Mouse (Mus musculus) adipocyte (in vitro differentiated cells): Measurements from ENCODE around the gene Furin.

Experiments
- DNase-seq: peaks from one replicate; pipeline ENCODE4 v3.0.0-alpha.2; 2016; ENCODE audit warnings: low spot score

Gene Furin

GRCm38 (mm10) chr7:80427730-80428129 is 22.5 kb upstream of the Furin start:
- no peak for DNase-seq

DNA sequence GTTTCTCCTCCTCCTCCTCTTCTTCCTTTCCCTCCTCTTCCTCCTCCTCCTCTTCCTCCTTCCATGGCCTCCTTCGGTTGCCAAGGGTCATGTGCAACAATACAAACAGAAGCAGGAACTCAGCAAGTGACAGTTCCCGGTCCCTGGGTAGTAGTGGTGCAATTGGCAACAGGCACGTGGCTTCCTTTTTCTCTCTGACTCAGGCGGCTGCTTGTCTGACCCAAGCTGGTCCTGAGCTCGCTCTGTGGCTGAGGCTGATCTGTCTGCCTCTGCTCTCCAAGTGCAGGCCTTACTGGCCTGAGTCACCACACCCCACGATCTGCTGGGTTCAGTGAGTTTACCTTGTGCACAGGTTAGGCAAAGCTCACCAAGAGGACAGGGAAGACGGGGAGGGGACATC is 21.1 kb upstream of the Furin start:
- peak; percentile 33 for DNase-seq

GRCm38 (mm10) chr7:80424722-80425121 is 19.5 kb upstream of the Furin start:
- no peak for DNase-seq

DNA sequence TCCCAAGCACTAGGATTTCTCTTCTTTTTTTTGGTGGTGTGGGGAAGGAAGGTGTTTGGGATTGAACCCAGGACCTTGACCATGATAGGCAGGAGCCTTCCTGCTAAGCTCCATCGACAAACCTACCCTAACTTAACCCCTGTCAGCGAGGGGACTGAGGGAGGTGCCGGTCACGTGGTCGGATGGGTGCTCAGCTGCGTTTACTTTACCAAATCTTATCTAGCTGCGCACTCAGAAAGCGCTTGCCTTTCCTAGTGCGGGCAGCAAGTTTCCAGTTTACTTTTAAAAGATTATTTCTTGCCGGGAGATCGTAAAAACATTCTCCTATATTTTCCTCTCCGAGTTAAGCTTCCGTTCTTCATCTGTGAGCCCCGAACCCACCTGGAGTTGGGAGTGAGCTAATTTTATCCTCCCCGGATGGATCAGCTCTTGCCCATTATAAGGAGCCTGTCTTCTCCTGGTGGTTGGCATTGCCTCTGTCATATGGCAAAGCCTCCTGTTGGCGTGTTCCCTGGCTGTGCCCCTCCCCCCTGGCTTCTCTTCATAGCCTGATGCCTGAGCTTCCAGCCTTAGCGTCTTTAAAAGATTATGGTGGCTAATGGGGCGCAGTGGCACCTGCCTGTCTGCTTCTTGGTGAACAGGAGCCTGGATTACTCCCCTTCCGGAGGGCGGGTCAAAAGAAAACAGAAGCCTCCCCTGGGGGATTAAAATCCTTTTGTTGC is 17.7 kb upstream of the Furin start:
- no peak for DNase-seq

- no peak for DNase-seq
Observed at GRCm38 (mm10) chr7:80421576-80421975, 16.3 kb upstream of the Furin start.

DNA sequence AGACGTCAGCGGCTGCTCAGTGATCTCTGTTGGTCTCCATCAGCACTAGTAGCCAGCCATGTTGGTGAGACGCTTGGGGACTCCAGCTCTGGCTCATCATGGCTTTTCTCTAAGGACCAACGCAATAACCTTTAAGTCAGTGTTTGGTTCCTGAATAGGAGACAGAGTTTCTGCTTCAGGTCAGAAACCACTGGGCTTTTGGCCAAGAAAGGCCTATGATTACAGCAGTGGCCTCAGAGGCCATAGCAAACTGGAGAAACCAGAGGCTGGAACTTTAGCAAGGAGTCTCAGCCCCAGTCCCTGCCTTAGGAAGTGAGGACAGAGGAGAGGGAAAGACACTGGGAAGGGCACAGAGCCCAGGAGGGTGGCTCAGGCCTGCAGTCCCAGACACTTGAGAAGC is 15.3 kb upstream of the Furin start:
- peak; percentile 71 for DNase-seq

DNA sequence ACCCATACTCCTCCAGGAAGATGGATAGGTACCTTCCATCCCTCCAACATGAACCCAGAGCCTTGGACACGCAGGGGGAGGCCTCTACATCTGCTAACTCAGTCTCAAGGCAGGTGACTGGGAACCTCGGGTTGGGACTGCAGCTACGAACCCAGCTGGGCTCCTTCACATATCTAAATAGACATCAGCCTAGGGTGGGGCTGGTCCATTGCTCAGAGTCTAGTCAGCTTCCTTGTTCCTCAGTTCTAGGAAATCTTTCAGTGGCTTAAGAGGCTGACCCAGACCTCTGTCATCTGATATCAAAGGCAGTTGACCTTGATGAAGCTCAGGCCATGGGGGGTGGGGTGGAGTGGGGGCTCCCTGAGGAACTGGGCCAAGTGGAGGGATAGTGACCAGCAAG is 14.0 kb upstream of the Furin start:
- no peak for DNase-seq

- DNase-seq, result no peak
Observed at GRCm38 (mm10) chr7:80418036-80418435, 12.8 kb upstream of the Furin start.

GRCm38 (mm10) chr7:80417601-80418000 is 12.4 kb upstream of the Furin start:
- DNase-seq, result peak; percentile 54

DNA sequence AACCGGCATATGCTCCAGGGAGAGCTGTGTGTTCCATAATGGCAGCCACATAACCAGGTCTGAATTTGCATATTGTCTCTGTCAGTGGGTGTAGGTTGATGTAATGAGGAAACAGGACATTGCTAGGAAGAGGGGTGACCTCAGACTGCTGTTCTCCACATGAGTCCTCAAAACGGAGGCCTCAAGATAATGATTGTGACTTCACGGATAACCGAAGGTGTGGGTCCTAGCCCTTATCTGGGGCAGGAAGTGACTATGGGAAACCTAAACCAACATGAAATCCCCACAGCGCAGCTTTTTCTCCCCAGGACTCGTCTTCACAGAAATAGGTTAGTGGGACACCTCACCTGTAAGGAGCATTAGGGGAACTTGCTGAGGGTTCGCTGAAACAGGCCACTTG is 11.7 kb upstream of the Furin start:
- DNase-seq, result no peak

GRCm38 (mm10) chr7:80414303-80414855 is 9.1 kb upstream of the Furin start:
- no peak for DNase-seq

DNA sequence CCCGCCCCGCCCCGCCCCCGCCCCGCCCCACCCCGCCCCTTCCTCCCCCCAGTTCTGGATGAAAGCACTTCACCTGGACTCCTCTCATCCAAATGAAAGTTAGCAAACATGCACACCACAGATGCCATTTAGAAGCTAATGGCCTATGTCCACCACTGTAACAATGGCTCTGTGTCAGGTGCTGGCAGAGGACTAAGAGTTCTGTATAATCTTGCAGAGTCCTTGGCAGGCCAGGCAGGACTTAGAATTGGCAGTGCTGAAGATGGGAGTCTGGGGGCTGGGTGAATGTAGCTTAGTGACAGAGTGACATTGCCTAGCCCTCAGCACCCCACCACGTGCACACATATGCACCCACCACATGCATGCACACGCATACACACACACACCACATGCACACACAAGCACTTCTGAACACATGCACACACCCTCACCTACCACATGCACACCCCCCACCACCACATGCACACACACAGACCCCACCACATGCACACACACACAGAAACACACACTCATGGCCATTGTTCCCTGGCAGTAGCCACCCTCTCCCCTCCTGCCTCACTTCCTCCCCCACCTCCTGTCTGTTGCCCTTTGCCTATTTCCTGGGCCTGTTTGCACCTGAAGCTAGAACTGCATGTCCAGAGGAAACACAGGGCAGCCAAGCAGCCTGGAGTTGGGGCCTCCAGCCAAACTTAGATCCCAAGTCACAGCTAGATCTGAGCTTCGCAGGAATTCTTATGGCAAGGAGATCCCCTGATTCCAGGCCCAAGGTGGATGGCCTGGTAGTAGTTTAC is 8.5 kb upstream of the Furin start:
- DNase-seq, result peak; percentile 13

- DNase-seq, result no peak
Observed at GRCm38 (mm10) chr7:80412781-80413180, 7.5 kb upstream of the Furin start.

- no peak for DNase-seq
Observed at GRCm38 (mm10) chr7:80412279-80412678, 7.0 kb upstream of the Furin start.

GRCm38 (mm10) chr7:80410380-80410779 is 5.1 kb upstream of the Furin start:
- DNase-seq, result no peak

DNA sequence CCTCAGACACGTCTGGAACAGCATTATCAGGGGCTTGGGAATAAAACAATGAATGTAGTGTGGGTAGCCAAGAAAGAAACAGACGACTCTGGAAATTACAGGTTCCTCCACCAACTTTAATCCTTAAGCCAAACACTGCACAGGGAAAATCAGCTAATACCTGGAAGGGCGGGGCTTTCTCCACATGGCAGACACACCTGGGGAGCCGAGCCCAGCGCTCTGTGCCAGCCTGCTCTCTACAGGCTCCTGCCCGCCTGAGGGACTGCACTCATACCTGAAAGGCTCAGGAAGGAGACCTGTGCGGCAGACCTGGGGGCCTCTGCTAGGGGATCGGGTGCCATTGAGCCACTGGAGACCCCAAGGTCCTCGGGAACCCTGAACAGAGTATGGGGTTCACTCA is 2.5 kb upstream of the Furin start:
- no peak for DNase-seq

DNA sequence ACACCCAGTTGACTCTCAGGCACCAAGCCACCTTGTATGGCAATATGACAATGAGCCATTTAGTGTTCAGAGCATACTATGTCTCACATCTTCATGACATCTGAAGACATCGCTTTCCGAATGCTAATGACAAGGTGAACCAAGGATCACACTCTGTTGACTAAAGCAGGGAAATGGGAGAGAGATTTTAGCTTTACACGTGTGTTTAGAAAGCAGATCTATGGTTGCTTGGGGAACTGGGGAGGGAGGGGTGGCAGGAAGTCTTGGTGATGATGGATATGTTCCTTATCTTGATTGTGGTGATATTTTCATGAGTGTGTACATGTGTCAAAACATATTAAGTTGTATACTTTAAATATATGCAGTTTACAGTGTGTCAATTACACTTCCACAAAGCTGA is 950 bp upstream of the Furin start:
- no peak for DNase-seq

DNA sequence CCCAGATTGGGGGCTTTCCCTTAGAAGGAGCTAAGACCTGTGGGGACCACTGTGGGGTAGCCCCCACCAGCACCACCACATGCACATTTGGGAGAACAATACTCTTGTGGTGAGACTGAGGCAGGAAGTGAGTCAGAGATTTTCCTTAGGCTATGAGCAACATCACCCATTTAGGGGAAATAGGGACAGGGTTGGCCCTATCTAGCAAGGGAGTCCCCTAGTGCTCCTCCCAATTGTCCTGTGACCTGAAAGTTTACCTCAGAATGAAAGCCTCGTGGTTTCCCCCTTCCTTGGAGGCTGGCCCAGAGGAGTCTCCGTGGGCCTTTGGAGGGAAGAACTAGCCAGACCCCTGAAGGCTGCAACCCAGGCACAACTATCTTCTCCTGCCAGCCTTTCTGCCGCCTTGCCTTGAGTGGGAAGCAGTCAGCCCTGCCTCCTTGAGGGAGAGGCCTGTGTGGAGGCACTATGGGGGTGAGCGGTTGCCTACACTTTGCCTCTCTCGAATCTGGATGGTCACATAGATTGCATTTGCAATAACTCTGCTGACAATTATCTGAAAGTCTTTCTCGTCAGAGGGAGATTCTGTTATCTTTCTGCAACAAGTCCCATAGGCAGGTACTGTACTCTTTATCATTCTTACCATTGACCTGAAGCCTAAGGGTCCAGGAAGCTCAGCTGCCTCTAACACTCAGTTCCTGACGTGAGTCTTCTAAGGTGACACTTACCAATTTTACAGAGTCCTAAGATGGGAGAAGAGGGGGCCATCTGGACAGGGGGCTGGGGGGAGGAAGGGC is 938 bp downstream of the Furin start:
- DNase-seq, result peak; percentile 8

- peak; percentile 97 for DNase-seq
Observed at GRCm38 (mm10) chr7:80403551-80403950, 1.7 kb downstream of the Furin start.

DNA sequence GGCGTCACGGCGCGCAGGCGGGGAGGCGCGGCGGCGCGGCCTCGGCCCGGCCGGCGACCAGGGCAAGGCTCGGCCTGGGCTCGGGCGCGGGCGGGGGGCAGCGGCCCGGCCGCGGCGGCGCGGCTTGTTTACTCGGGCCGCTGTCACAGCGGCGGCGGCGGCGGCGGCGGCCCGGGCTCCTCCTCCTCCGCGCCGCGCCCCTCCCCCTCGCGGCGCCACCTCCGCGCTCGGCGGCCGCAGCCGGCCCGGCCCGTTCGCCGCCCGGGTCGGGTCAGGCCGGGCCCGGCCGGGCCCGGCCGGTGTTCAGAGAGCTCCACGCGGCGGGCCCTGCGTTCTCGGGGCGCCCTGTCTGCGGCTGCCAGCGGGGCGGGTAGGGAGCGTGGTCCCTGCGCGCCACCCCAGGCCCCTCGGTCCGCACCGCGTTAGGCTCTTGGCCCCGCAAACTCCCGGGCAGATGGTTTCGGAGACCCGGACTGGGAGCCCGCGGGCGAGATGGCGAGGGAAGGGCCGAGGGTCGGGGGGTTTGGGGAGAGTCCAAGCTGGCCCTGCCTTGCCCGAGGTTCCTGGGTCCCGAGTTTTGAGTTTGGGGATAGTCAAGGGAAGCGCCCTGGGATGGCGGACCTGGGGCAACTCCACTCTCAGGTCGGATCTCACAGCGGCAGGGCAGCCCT is 2.5 kb downstream of the Furin start:
- DNase-seq, result peak; percentile 56

DNA sequence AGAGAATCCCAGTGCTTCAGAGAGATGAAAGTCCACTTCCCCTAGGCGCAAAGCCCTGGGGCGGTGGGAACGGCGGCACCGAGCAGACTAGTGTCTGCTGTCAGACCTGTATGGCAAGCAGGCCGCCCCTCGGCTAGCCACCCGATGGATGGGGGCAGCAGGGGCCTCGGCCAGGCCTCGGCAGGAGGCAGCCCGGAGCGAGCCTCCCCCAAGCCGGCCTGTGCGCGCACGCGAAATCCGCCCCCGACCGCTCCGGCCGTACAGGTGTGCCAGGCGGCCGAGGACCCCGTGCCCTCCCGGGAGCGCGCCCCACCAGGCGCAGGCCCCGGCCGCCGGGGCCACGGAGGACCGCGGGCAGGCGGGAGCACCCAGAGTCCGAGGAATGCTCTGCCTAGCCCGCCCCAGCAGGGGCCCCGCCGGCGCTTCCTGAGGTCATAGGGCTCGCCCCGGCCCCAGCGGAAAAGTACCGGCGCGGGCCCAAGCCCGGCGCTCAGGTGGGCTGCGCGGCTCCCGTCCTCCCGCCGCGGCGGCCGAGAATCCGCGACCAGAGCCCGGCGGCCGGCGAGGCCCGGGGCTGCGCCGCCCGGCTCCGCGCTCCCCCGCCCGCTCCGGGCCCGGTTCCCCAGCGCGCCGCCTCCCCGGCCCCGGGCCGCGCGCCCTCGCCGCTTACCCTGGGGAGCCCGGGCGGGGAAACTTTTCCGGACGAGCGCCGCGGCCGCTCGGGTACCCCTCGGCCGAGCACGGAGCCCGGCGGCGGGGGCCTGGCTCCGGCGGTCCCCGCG is 3.2 kb downstream of the Furin start:
- peak; percentile 14 for DNase-seq
